Mouse (Mus musculus) midbrain, embryonic 15.5 days (tissue): ENCODE measurements around the gene Napa. TPM values are rescaled to one million over a fixed set of nuclear protein-coding genes. Genes with fewer than 3 reads are reported as not detected.
A peak's percentile ranks its signal among the peaks of the same experiment; 100 is the strongest.

ENCODE experiments used
- ATAC-seq: fragments of 200-750 bp; cut with Nextera tagmentation; replicated peaks from 2 replicates; pipeline ENCODE4 v1.8.0; 2017; ENCODE audit warnings: moderate TSS enrichment
- H3K27ac ChIP-seq: fragments of 300-500 bp; sonication (generic); 2 replicates; pipeline ENCODE4 v1.5.1; 2015; ENCODE audit warnings: mild to moderate bottlenecking, inconsistent platforms
- H3K27me3 ChIP-seq: fragments of 300-500 bp; sonication (generic); replicated peaks from 2 replicates; pipeline ENCODE4 v1.6.1; 2015; ENCODE audit warnings: inconsistent platforms
- H3K36me3 ChIP-seq: fragments of 300-500 bp; sonication (generic); replicated peaks from 2 replicates; pipeline ENCODE4 v1.6.1; 2015; ENCODE audit warnings: inconsistent platforms
- H3K4me1 ChIP-seq: fragments of 300-500 bp; sonication (generic); 2 replicates; pipeline ENCODE4 v1.6.1; 2015; ENCODE audit warnings: inconsistent platforms
- H3K4me2 ChIP-seq: fragments of 300-500 bp; sonication (generic); 2 replicates; pipeline ENCODE4 v1.6.1; 2015; ENCODE audit warnings: inconsistent platforms, mild to moderate bottlenecking, moderate library complexity
- H3K4me3 ChIP-seq: fragments of 300-500 bp; sonication (generic); 2 replicates; pipeline ENCODE4 v1.5.1; 2015; ENCODE audit warnings: mild to moderate bottlenecking, inconsistent platforms
- H3K9ac ChIP-seq: fragments of 300-500 bp; sonication (generic); 2 replicates; pipeline ENCODE4 v1.6.1; 2015; ENCODE audit warnings: mild to moderate bottlenecking, inconsistent platforms
- H3K9me3 ChIP-seq: fragments of 300-500 bp; sonication (generic); 2 replicates; pipeline ENCODE4 v1.6.1; 2016; ENCODE audit warnings: inconsistent platforms
- WGBS: fragments of 180-500 bp; shearing (Covaris S2); methylation state at CpG from one replicate; pipeline ENCODE4 v1.1.7; 2015; ENCODE audit warnings: mixed read lengths; 5-methylcytosine and 5-hydroxymethylcytosine counted together
- polyA plus RNA-seq: library from polyadenylated mRNA; unstranded; fragments of >200 nt; fragmentation: Nextera tagmentation; extraction: Ambion mirVana; gene quantifications from 2 replicates; pipeline ENCODE4 v1.2.1, GENCODE M21; 2015

The Napa gene
- polyA plus RNA-seq, 1 experiment from 2014 or later, result 224 TPM

DNA sequence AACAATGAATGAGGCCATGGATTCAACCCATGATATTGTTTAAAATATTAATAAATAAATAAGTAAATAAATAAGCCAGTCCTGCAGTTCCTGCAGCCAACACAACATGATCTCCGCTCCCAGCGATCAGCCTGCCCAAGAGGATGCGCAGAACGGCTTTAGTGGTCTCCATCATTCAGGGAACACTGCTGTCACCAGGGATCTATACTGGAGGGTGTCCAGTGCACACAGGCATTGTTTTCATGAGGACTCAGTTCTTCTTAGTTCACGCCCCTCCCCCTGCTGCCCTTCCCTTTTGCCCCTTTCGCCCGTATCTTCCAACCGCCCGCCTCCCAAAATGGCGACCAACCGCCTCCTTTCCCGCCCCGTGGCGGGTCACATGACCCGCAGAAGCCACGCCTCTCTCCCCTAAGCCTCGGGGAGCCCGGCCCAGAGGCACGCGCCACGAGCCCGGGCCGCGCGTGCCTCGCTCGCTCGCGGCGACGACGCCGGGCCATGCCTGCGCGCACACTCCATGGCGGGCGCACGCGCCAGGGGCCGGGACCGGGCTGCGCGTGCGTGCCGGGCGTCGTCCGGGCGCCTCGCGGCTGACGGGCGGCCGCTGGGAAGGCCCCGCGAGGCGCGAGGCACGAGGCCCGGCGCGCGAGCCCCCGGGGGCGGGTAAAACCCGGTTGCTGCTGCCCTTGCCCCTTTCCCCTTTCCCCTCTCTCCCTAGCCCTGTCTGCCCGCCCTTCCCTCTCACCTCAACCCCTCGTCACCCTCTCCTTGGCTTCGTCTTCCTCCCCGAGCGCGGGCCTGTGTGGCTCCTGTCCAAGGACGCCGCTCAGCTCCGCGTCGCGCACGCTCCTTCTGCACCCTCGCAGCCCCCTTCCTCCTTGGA is 36.8 kb upstream of the Napa start, which contains the start of gene Zfp541:
Gene Zfp541, plus strand, starts transcription at position 596 of the 880 bp plus-strand sequence.
- peak; percentile 75 for ATAC-seq
- H3K9me3 ChIP-seq, result no peaks in the 10 kb centered on the region
- peak within 1 kb of the TSS; percentile 38 for H3K4me2 ChIP-seq
- no peaks in the 10 kb centered on the region for H3K4me1 ChIP-seq
- H3K9ac ChIP-seq, result no peak within 1 kb of the TSS
- peak within 1 kb of the TSS; percentile 11 for H3K4me3 ChIP-seq
- 52% methylated on average over 79 of the region's 80 CpGs for WGBS
- no peaks in the 10 kb centered on the region for H3K36me3 ChIP-seq
- H3K27me3 ChIP-seq, result peaks cover 32% of the 10 kb centered on the region
- H3K27ac ChIP-seq, result no peak within 1 kb of the TSS

DNA sequence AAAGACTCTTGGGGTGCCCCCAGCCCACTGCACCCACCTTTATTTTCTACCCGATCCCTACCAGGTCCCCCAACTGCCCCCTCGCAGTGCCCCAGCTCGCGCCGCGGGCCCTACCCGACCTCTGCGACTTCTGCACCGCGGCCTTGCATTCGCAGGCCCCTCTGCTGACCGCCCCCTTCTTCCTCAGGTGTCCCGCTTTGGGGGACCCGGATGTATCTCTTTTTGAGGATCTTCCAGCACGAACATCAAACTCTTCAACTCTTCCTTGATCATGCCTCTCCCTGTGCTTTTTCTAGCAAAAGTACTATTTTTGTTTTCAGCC is 36.2 kb upstream of the Napa start:
- H3K4me3 ChIP-seq, result no peak overlapping the region
- no peak for ATAC-seq

DNA sequence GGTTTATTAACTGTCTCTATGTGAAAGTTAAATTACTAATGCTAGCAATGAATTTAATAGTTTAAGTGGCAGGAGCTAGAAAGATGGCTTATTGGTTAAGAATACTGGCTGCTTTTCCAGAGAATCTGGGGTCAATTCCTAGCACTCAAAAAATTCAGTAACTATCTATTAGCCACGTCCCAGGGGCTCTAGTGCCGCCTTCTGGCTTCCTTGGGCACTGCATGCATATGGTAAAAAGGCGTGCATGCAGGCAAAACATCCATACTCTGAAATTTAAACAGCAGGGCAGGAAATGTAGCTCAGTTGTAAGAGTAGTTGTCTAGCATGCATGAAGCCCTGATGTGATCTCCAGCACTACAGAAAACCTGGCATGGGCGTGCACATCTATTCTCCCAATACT is 34.8 kb upstream of the Napa start:
- no peak overlapping the region for H3K27ac ChIP-seq
- H3K4me2 ChIP-seq, result no peak overlapping the region

More for the DNA sequence above, 36.2 kb upstream of the Napa start:
- H3K27me3 ChIP-seq, result peaks cover 32% of the 10 kb centered on the region
- no peaks in the 10 kb centered on the region for H3K4me1 ChIP-seq
- no peaks in the 10 kb centered on the region for H3K36me3 ChIP-seq
- 75% methylated on average over 15 of the region's 15 CpGs for WGBS
- no peak overlapping the region for H3K27ac ChIP-seq
- no peak overlapping the region for H3K9ac ChIP-seq
- no peaks in the 10 kb centered on the region for H3K9me3 ChIP-seq
- H3K4me2 ChIP-seq, result no peak overlapping the region

DNA sequence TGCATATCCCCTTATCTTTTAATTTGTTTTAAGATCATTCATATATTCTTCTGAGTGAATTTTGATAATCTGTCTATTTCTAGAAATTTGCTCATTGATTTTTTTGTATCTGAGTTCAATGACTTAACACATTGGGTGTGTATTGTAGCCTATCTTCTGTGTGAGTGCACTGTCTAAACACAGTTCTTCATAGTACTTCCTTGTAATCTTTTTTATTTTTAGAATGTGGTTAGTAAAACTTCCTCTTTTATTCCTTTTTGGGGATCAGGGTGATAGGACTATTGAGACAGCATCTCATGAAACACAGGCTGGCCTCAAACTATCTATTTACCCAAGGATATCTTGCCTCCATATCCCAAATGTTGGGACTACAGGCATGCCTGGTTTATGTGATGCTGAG is 27.4 kb upstream of the Napa start:
- no peak for ATAC-seq

More for the DNA sequence above, 34.8 kb upstream of the Napa start:
- Histone ChIP-seq H3K4me3 (no peak overlapping the region), H3K9me3 (no peaks in the 10 kb centered on the region), H3K9ac (no peak overlapping the region), H3K4me1 (no peaks in the 10 kb centered on the region), H3K36me3 (no peaks in the 10 kb centered on the region), H3K27me3 (peaks cover 32% of the 10 kb centered on the region)
- ATAC-seq, result no peak
- WGBS, result 27% methylated on average over 4 of the region's 4 CpGs

DNA sequence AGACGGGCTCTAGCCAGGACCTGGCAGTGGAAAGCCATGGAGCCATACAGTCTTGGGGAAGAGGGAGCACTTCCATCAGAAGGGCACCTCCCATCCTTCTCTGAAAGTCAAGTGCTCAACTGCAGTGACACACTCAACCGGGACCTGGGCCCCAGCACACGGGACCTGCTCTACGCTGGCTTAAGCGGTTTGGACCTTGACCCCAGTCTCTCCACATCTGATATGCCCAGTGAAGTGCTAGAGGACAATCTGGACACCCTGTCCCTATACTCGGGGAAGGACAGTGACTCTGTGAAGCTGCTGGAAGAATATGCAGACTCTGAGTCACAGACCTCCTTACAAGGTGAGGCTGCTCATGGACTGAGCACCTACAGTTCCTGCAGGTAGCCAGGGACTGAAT is 26.4 kb upstream of the Napa start:
- no peaks in the 10 kb centered on the region for H3K27me3 ChIP-seq
- H3K9ac ChIP-seq, result no peak overlapping the region
- no peak for ATAC-seq
- H3K9me3 ChIP-seq, result no peaks in the 10 kb centered on the region
- no peaks in the 10 kb centered on the region for H3K4me1 ChIP-seq
- WGBS, result 81% methylated on average over 6 of the region's 6 CpGs
- H3K4me2 ChIP-seq, result no peak overlapping the region
- no peak overlapping the region for H3K27ac ChIP-seq
- H3K4me3 ChIP-seq, result no peak overlapping the region
- no peaks in the 10 kb centered on the region for H3K36me3 ChIP-seq

More for the DNA sequence above, 27.4 kb upstream of the Napa start:
- H3K4me2 ChIP-seq, result no peak overlapping the region
- H3K9me3 ChIP-seq, result no peaks in the 10 kb centered on the region
- H3K4me3 ChIP-seq, result no peak overlapping the region
- H3K27me3 ChIP-seq, result 0 out of 2 replicates have a peak, but pooled peaks cover 4% of the 10 kb centered on the region
- H3K4me1 ChIP-seq, result no peaks in the 10 kb centered on the region
- H3K36me3 ChIP-seq, result no peaks in the 10 kb centered on the region
- no peak overlapping the region for H3K9ac ChIP-seq
- H3K27ac ChIP-seq, result no peak overlapping the region

DNA sequence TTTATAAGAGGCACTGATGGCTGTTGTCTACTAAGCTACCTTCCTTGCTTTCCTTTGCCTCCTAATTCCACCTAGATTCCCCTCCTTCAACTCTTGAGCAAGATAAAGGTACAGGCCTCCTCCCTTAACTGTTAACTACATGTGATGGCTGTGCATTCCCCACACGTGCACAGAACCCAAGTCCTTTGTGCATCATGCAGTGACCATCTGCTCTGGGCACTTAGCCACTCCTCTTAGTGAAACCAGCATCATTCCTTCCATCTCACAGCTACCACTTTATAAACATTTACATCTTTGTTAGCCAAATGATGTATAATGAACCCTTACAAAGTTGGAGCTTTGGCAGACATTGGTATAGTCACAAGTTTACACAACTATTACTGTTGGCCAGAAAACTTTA is 18.3 kb upstream of the Napa start:
- Histone ChIP-seq H3K4me1 (no peaks in the 10 kb centered on the region), H3K4me2 (no peak overlapping the region), H3K4me3 (no peak overlapping the region), H3K27me3 (no peaks in the 10 kb centered on the region), H3K9me3 (no peaks in the 10 kb centered on the region), H3K36me3 (no peaks in the 10 kb centered on the region), H3K9ac (no peak overlapping the region), H3K27ac (no peak overlapping the region)
- no peak for ATAC-seq
- 74% methylated on average over 1 of the region's 1 CpGs for WGBS

DNA sequence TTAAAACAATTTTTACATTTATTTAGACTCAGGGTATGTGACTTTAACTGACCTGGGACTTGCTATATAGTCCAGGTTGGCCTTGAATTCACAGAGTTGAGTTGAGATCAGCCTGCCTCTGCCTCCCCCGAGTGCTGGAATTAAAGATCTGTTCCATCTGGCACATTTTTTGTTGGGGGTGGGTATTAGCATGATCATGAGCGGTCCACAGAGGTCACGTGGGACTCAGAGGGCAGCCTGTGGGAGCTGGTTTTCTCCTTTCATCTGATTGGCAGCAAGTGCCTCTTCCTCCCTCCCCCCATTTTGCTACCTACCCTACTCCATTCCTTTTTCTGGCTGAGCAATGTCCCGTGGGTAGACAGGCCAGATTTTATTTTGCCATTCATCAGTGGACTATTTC is 17.7 kb upstream of the Napa start:
- no peak overlapping the region for H3K9ac ChIP-seq
- 65% methylated on average over 4 of the region's 4 CpGs for WGBS
- no peaks in the 10 kb centered on the region for H3K9me3 ChIP-seq
- no peaks in the 10 kb centered on the region for H3K36me3 ChIP-seq
- no peaks in the 10 kb centered on the region for H3K27me3 ChIP-seq
- no peak overlapping the region for H3K4me3 ChIP-seq
- no peak overlapping the region for H3K4me2 ChIP-seq
- ATAC-seq, result no peak
- no peaks in the 10 kb centered on the region for H3K4me1 ChIP-seq
- H3K27ac ChIP-seq, result no peak overlapping the region

DNA sequence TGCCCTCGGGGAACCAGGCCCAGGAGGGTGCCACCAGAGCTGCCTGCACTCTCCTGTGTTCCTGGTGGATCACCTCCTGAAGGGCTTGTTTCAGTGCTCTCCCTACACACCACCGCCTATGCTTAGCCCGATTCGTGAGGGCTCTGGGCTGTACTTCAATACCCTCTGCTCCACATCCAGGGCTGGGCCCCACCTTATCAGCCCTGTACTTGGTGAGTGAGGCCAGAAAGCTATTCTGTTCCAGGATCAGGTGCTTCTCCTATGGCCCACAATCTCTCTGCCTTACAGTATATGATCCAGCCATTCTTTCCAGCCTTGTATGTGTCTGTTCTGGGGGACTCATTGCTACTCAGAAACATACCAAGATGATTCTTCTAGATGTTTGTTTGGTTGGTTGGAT is 14.9 kb upstream of the Napa start:
- Histone ChIP-seq H3K36me3 (no peaks in the 10 kb centered on the region), H3K4me1 (no peaks in the 10 kb centered on the region), H3K27me3 (no peaks in the 10 kb centered on the region), H3K4me2 (no peak overlapping the region), H3K9ac (no peak overlapping the region), H3K9me3 (no peaks in the 10 kb centered on the region), H3K4me3 (no peak overlapping the region), H3K27ac (no peak overlapping the region)
- ATAC-seq, result no peak
- 65% methylated on average over 4 of the region's 4 CpGs for WGBS

DNA sequence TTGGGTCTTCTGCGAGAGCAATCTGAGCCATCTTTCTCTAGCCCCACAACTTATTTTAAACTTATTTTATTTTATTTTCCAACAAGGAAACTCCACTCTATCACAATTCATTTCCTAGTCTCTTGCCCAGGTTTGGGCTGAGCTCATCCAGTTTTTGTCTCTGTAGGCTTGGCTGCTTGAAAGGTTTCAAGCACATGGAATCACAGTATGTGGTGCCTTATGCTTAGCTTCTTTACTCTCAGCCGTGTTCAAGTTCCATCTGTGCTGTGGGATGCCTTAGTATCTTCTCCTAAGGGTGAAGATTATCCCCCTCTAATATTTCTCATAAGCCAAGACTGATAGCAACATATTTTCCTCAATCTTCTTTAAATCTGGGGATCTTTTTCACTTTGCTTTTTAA is 10.7 kb upstream of the Napa start:
- Histone ChIP-seq H3K4me1 (no peaks in the 10 kb centered on the region), H3K27ac (no peak overlapping the region), H3K4me2 (no peak overlapping the region), H3K9me3 (no peaks in the 10 kb centered on the region), H3K4me3 (no peak overlapping the region), H3K36me3 (no peaks in the 10 kb centered on the region), H3K27me3 (no peaks in the 10 kb centered on the region), H3K9ac (no peak overlapping the region)
- ATAC-seq, result no peak
- WGBS, result 72% methylated on average over 2 of the region's 2 CpGs

DNA sequence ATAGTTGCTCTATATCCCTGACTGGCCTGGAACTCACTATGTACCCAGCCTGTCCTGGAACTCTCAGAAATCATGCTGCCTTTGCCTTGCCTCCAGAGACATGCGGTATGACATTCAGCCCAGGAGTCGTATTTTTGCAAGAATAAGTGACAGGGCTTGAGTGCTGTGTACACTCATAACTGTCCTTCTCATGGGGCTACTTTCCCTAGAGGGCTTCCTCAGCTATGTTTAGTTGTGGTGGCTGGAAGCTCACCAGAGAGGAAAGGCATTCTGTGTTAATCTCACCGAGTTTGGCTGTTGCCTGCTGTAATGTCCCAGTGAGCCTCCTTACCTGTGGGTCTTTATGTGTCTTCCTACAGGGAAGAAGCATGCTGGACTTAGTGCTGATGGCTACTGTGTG is 3.7 kb upstream of the Napa start:
- H3K36me3 ChIP-seq, result no peaks in the 10 kb centered on the region
- no peaks in the 10 kb centered on the region for H3K9me3 ChIP-seq
- H3K4me2 ChIP-seq, result no peak overlapping the region
- no peak for ATAC-seq
- H3K27ac ChIP-seq, result no peak overlapping the region
- no peak overlapping the region for H3K9ac ChIP-seq
- 77% methylated on average over 3 of the region's 3 CpGs for WGBS
- H3K4me3 ChIP-seq, result no peak overlapping the region
- peaks cover 10% of the 10 kb centered on the region; the same call in 1 of the 2 replicates for H3K27me3 ChIP-seq
- peaks cover 10% of the 10 kb centered on the region for H3K4me1 ChIP-seq

DNA sequence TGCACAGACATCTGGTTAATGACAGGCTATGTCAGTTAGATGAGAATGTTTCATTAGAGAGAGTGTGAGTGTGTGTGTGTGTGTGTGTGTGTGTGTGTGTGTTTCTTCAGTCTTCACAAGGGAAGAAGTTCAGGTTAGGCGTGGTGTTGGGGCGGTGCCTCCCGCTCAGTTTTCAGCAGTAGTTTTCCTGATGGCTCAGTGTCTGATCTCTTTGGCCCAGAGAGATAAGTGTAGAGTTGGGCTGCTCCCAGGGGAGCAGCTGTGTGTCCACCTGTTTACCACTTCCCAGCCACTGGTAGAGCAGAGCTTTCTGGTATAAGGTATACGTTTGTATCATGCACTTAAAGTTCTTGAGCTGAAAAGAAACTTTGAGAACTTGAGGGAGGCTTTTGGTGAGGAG is 1.6 kb downstream of the Napa start:
- no peak for ATAC-seq
- Histone ChIP-seq H3K9ac (peak overlapping the region; percentile 98; the same call in 1 of the 2 replicates), H3K4me3 (peak overlapping the region; percentile 97), H3K36me3 (no peaks in the 10 kb centered on the region), H3K9me3 (no peaks in the 10 kb centered on the region), H3K4me1 (peaks cover 33% of the 10 kb centered on the region), H3K4me2 (peak overlapping the region; percentile 92), H3K27me3 (0 out of 2 replicates have a peak, but pooled peaks cover 5% of the 10 kb centered on the region), H3K27ac (no peak overlapping the region)
- 93% methylated on average over 4 of the region's 4 CpGs for WGBS

DNA sequence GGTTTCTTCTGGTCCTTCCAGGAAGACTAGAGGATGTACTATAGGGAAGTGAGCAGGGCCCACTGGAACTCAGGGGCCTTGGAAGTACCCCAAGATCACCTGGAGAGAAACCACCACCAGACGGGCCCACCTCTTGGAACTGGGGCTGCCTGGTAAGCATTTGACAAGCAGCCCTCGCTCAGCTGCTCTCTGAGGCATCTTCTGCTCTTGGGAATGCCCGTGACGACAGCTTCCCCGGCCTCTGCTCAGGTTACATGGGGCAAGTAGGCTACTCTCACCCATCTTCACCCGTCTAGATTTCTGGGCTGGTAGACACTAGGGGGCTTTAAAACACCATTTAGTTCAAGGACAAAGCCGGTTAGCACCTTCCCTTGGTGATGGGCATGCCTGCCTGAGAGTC is 2.8 kb downstream of the Napa start:
- Histone ChIP-seq H3K4me2 (no peak overlapping the region), H3K9ac (no peak overlapping the region), H3K27ac (no peak overlapping the region), H3K27me3 (no peaks in the 10 kb centered on the region), H3K36me3 (no peaks in the 10 kb centered on the region), H3K9me3 (no peaks in the 10 kb centered on the region), H3K4me1 (peaks cover 33% of the 10 kb centered on the region), H3K4me3 (no peak overlapping the region)
- no peak for ATAC-seq
- WGBS, result 77% methylated on average over 7 of the region's 7 CpGs
